Mouse (Mus musculus) layer of hippocampus, adult 2 months (tissue): ENCODE measurements around the gene Mctp2. TPM values are rescaled to one million over a fixed set of nuclear protein-coding genes. Genes with fewer than 3 reads are reported as not detected.

ENCODE experiments used
- DNase-seq, 2 experiments: peaks; one replicate each; pipeline ENCODE4 v3.0.0; 2022; ENCODE audit warnings: low spot score in 2 of 2
- H3K27ac ChIP-seq: fragments of 200-600 bp; 2 replicates; pipeline ENCODE4 v1.8.1; 2022
- H3K4me3 ChIP-seq: fragments of 200-600 bp; 2 replicates; pipeline ENCODE4 v1.8.1; 2022; ENCODE audit warnings: mild to moderate bottlenecking
- CTCF ChIP-seq: fragments of 200-600 bp; conservative IDR thresholded peaks from 2 replicates; pipeline ENCODE4 v1.8.1; 2022; ENCODE audit warnings: antibody characterized with exemption, mild to moderate bottlenecking, moderate library complexity
- total RNA-seq, 2 experiments: library from RNA; stranded (reverse); gene quantifications; 2 replicates each; pipeline ENCODE4 v1.2.3; 2021

The Mctp2 gene
- total RNA-seq, 2 experiments from 2014 or later = 1.7 to 1.8 TPM

DNA sequence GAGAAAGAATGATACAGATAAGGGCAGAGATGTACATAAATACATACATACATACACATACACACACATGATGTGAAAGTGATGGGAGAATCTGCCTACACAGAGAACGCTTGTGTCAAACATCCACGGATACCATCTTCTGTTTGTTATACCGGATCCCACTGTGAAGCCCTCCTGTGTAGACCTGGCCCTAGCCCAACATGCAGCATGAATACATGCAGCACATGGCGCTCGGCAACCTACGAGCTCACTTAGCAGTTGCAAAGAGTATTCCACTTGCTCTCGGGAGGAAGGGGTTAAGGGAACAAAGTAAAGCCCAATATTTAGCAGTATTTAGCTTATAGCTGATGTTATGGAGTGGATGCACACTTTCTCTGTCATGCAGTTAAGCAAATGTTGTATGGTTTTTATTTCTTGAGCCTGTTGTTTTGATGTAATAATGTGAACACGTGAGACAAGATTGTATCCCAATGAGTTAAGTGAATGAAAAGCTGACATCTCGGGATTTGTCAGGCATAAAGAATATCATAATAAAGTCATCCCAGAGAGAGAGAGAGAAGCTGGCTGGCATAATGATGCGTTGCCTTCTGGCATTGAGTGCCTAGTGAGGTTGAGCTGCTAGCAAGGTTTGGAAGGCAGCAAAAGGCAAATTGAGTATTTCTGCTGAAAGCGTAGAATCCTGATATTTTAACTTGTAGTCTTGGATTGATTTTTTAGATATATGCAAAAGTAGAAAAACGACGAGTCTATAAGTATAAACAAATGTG lies 234.8 kb downstream of the Mctp2 start:
- Histone ChIP-seq H3K4me3 (no peak overlapping the region), H3K27ac (no peak overlapping the region)
- no peak for TF ChIP-seq CTCF
- no peak for DNase-seq

DNA sequence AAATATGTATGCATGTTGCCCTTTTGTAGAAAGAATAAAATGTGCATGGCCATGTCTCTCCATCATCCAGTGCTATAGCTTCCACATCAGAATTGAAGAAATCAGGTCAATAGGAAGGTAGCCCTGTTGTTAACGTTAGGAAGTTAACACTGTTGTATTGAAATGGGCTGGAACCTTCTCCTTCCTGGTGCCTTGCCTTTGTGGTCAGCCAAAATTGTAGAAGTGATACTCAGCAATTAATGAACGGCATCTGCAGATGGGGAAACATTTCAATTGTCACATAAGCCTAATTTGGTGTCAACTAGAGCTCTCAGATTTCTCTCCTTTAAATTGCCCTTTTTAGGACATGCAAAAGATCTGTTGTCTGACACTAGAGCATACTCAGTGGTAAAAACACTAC lies 238.0 kb downstream of the Mctp2 start:
- no peak for DNase-seq
- H3K4me3 ChIP-seq = no peak overlapping the region
- TF ChIP-seq CTCF = no peak
- no peak overlapping the region for H3K27ac ChIP-seq

DNA sequence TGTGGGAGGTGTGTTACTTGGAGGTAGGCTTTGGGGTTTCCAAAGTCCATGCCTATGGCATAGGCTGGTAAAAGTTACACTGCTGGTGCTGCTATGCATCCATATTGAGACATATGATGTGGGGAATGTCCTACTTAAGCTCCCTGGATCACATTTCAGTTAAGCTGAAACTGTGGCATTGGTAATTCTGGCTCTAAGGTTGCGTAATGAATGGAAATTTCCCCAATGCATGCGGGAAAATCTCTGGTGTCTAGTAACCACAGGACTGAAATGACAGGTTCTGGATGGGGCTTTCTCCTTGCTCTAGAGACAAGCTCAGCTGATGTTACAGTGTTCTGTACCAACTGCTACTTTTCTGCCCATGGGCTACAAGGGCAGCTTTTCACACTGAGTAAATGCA lies 240.1 kb downstream of the Mctp2 start:
- H3K27ac ChIP-seq = no peak overlapping the region
- no peak for TF ChIP-seq CTCF
- DNase-seq = no peak
- H3K4me3 ChIP-seq = no peak overlapping the region

DNA sequence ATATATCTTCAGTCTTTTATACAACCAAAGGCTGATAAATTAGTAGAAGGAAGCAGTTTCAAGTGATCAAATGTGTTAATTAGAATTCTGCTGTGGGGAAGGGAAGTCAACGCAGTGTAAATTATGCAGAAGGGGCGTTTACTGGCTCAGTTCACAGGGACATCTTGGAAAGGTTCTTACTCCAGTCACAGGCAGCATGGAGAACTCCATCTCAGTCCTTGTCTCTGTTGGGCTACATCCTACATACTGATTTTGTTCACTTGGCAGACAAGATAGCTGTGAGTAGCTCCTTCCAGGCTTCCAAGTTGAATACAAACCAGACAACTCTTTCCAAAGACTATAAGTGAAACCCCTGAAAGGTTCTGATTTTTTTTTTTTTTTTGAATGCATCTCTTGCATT lies 254.6 kb downstream of the Mctp2 start:
- no peak for DNase-seq
- no peak for TF ChIP-seq CTCF
- H3K4me3 ChIP-seq = no peak overlapping the region
- no peak overlapping the region for H3K27ac ChIP-seq

DNA sequence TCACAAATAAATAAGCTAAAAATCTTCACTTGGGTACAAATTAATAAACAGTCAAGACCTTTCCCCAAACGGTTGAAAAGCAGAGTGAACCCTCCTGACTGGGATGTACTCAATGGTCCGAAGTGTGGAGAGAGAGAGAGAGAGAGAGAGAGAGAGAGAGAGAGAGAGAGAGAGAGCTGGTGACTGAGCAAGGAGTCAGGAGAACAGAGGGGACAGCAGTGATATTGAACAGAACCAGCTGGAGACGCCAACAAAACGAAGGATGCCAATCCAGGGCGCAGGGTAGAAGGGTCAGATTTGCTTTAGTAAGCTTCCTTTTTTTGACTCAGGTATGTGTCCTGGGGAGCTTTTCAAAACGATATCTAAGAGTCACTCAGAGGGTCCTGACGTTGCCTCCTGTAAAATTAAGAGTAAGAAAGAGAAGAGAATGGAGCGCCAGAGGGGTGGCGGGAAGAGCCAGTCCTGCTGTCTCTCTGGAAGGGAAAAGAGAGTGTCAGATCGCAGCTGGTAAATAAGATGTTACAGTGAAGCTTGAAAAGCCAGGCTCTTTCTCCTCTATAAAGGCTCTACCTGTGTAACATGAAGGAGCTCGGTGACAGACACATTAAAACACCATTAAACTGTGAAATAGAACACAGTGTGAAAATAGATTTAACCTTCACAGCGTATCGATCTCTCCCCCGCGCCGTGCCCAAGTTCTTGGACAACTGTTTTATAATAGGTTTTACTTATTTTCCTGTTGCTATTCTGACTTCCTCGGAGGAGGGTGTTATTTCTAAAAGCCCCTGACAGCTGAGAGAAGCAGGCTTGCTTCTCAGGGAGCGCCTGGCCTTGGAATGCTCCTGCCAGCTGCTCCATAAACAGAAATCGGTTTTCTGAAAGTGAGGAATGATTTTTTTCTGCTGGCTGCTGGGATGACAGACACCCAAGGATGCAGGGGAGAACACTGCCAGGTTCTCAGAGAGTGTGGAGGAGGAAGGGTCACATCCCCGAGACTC lies 258.5 kb downstream of the Mctp2 start:
- Histone ChIP-seq H3K4me3 (no peak overlapping the region), H3K27ac (no peak overlapping the region)
- no peak for TF ChIP-seq CTCF
- DNase-seq = no peak
